Mouse (Mus musculus) liver, adult 2 months (tissue): ENCODE results near the gene Nlgn1.

Experiments
- CTCF ChIP-seq: fragments of 200-500 bp; IDR thresholded peaks from 2 replicates; pipeline ENCODE4 v1.5.1; 2011; ENCODE audit warnings: low read depth, low read length, control low read depth
- POLR2A ChIP-seq: fragments of 200-500 bp; IDR thresholded peaks from 2 replicates; pipeline ENCODE4 v1.6.1; 2011; ENCODE audit warnings: low read length, control low read depth; ENCODE audit not compliant: insufficient read depth; ENCODE audit errors: extremely low read depth

DNA sequence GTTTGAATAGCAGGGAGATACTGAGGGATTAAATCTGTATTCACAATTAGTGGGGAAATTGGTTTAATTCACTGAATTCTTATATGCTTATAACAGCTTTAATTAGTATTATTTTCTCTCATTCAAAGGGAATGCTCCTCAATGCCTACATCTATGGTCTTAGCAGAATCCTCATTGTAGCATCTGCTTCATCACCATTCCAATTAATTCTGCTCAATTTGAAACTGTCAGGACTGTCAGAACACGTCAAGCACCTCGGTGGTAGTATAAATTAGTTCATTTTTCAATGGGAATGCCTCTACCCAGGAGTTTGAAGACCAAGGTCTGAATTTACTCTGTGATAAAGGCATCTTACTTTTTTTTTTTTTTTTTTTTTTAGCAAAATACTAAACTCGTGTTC, 158.6 kb downstream of the Nlgn1 start:
- TF ChIP-seq CTCF: no peak
- no peak for TF ChIP-seq POLR2A
